Mouse (Mus musculus): ENCODE measurements around the gene Ostn. TPM values are rescaled to one million over a fixed set of nuclear protein-coding genes. Genes with fewer than 3 reads are reported as not detected.

Ostn gene
- 0.19 TPM in 1 of 2 replicates, not detected in the other for polyA plus RNA-seq (2012; rRNA removed; ENCODE audit: low replicate concordance)

DNA sequence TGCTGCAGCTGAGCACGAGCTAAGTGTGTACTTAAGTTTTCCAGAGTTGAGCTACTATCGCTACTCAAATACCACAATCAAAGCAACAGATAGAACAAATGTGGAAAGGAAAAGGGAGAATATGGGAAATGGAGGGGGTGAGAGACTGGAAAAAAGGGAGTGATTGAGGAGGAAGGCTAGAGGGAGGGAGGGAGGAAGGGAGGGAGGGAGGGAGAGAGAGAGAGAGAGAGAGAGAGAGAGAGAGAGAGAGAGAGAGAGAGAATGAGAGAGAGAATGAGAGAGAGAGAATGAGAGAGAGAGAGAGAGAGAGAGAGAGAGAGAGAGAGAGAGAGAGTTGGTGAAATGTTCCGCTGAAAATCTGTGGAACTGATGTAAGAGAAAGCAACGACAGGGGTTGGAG, at the start of gene Ostn:
Gene Ostn (plus strand): TSS at position 301 of the 400 bp plus-strand sequence.

GRCm38 (mm10) chr16:27370191-27370590, 62.9 kb downstream of the Ostn start, which contains the start of gene Uts2b:
Uts2b (minus strand) TSS chr16:27370239.

DNA sequence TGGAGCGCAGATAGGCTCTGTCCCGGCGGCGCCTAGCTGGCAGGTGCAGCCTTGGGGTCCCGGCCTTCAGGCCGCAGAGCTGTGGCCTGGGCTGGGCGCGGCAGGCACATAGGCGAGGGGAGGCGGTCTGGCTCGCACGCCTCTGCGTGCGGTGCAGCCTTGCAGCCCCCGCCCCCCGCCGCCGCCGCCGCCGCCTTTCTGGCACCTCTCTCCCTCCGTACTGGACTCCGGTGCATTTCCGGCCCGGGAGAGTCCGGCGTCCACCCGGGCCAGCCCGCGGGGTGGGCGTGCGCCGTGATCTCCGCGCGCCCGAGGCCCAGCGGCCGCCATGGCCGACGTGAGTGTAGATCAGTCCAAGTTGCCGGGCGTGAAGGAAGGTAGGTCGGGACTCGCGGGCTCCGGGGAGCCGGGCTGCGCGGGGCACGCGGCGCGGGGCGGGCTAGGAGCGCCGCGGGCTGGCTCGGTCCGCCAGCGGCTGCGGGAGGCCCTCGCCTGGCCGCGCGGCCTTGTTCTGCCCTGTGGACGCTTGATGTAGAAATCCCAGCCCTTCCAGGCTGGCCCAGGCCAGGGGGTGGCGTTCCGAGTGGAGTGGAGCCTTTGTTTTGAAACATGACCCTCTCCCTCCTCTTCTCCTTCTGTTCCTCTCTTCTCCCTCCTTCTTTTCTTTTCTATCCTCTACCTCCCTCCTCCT, 81.6 kb downstream of the Ostn start, which contains the start of gene Ccdc50:
Gene Ccdc50 (plus strand): TSS at position 109 of the 691 bp plus-strand sequence.

Other genes starting within 250 kb of the Ostn start
- 0.30 TPM in 1 of 2 replicates, not detected in the other for gene Uts2b, start 62.8 kb downstream of the Ostn start, polyA plus RNA-seq (2012; rRNA removed; ENCODE audit: low replicate concordance)
- gene Ccdc50, start 81.4 kb downstream of the Ostn start, polyA plus RNA-seq (2012; rRNA removed; ENCODE audit: low replicate concordance) = 15.1 and 28.2 TPM in 2 replicates